Mouse (Mus musculus) G1E (cell line): ENCODE measurements around the gene Sh3glb2.

Experiments
- CTCF ChIP-seq: IDR thresholded peaks from 2 replicates; pipeline ENCODE4 v1.5.1; 2012; ENCODE audit warnings: low read depth, low read length, inconsistent platforms, mixed read lengths
- GATA1 ChIP-seq: IDR thresholded peaks from 2 replicates; pipeline ENCODE4 v1.6.1; 2012; ENCODE audit warnings: borderline replicate concordance, low read length, inconsistent platforms, mixed read lengths
- POLR2AphosphoS5 ChIP-seq: IDR thresholded peaks from 2 replicates; pipeline ENCODE4 v1.6.1; 2012; ENCODE audit warnings: low read depth, low read length, inconsistent platforms; ENCODE audit not compliant: insufficient replicate concordance

DNA sequence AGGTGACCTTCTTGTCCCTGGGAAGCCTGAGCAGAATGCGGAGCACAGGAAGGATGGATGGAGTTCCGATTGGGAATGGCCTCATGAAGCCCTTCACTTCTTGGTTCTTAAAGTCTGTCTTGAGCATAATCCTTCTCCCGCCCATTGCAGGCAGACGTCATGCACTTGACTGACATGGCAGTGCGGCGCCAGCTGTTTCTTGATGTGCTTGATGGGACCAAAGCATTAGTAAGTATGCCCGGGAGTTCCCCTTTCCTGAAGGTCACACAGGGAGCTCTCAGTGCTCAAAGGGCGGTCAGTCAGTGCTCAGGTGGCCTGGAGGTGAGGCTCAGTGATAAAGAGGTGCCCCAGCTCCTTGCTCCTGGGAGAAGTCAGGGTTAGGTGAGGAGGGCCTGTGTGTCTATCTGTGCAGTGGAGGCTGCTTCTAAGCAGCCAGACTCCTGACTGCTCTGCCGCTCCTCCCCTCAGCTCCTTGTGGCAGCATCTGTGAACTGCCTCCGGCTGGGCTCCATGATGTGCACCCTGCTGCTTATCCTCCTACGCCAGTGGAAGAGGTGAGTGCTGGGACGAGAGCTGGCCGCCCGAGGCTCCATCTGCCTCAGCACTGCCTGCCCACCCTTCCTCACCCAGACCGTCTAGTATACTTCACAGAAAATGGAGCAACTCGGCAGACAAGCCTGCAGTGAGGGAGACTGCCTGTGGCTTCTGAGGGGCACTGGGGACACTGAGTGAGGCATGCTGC, 22.8 kb downstream of the Sh3glb2 start:
- TF ChIP-seq GATA1 (no peak), CTCF (no peak), POLR2AphosphoS5 (no peak)
